Mouse (Mus musculus): ENCODE results near the gene Ccl2.

DNA sequence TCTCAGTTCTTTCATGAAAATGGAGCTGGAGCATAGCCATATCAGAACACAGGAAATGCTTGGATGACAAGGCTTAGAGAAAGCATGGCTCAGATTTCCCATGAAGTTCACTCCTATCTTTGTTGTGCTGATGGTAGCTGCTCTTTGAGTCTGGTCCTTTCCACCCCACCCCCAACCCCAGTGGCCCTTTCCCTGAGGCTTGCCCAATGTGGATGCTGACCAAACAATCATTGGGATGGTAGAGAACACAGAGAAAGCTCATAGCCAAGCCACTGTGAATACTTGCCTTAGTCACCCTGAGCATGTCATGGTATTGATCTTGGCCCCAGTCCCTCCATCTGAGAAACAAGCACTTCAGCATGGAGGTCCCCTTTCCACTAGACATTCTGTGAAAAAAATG is 3.2 kb upstream of the Ccl2 start:
- TF ChIP-seq POLR2A (IDR thresholded peaks at IDR 0.05; ENCODE audit: extremely low read depth, insufficient read depth, low read length), result no peak
- TF ChIP-seq CTCF (IDR thresholded peaks at IDR 0.05; ENCODE audit: extremely low read depth, insufficient read depth, low read length), result no peak
